Mouse (Mus musculus) natural killer cell, adult 2 months (primary cell): ENCODE measurements around the gene Vmn1r39.
"Not testable (repeated sequence)": the region's sequence is repeated elsewhere in the genome, so short reads cannot be mapped to it uniquely, and the experiment has no call there.

Experiments used
- DNase-seq, 2 experiments: peaks; one replicate each; pipeline ENCODE4 v3.0.0; 2022; ENCODE audit warnings: low spot score in 2 of 2

Gene Vmn1r39

DNA sequence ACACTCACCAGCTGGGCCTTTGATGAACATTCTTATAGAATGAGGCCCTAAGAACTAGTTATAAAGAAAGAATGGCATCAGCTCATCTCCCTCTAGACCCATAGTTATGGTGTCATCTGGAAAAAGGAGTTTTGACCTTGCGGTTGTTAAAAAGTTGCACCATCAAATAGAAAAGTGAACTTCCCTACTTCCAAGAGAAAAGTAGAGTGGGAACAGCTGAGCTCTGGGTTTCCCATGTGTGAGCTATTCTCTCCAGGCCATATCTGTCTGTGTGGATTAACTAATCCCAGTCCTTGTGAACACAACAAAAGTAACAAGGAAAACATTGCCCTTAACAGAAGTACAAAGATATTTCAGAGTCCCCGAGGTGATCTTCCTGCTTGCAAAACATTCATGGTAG, at the start of gene Vmn1r39:
TSS of gene Vmn1r39 (minus strand) at position 101 of the 400 bp plus-strand sequence.
- DNase-seq = no peak

DNA sequence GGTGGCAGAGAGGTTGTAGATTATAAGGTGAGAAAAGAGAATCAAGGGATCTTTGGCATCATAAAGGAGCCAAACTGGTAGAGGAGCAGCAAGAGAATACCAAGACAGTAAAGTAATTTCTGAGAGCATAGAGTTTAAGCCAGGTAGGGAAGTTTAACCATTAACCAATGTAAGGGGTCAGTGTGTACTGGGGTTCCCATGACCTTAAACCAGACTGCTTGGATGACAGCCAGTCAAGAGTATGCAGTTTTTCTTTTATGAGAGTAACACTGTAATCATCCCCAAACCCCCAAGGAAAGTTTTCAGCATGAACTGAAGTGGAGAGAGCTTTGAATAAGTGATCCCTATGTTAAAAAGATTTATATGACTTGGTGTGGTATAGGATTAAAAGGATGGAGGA, 49.0 kb upstream of the Vmn1r39 start:
- DNase-seq = no peak

GRCm38 (mm10) chr6:66858356-66858755, 47.9 kb upstream of the Vmn1r39 start:
- no peak for DNase-seq

DNA sequence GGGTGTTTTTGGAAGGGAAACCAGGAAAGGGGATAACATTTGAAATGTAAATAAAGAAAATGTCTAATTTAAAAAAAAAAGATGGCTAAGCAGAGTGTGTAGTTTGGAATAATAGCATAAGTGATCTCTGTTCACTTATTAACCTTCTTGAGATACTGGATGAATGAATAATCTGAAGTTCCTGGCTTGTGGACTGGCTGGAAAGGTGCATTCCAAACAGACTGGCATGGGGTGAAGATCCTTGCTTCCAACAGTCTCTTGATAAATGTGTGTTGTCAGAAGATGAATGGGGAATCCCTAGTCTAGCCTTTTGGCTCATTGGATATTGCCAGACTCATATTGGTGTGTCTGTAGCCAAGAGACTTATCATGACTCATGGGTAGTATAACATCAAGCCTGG, 45.8 kb upstream of the Vmn1r39 start:
- DNase-seq = no peak

DNA sequence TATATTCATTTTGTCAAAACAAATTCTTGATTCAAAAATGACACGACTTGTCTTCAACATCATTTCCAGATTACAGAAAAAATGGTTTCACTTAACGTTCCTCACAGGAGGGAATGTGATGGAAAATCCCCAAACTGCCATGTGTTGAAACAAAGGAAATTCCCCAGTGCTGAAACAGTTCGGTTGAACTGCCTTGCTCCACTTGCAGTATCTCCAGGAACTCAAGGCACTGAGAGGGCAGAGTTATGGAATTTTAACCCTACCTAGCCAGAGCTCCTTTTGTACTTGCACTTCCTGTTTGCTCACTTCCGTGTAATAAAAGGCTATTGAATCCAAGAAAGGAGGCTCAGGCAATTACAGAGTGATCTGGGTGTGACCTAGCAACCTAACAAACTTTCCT, 38.5 kb upstream of the Vmn1r39 start:
- no peak for DNase-seq

- not testable (repeated sequence) for DNase-seq
Measured at GRCm38 (mm10) chr6:66840631-66841030, 30.2 kb upstream of the Vmn1r39 start.

DNA sequence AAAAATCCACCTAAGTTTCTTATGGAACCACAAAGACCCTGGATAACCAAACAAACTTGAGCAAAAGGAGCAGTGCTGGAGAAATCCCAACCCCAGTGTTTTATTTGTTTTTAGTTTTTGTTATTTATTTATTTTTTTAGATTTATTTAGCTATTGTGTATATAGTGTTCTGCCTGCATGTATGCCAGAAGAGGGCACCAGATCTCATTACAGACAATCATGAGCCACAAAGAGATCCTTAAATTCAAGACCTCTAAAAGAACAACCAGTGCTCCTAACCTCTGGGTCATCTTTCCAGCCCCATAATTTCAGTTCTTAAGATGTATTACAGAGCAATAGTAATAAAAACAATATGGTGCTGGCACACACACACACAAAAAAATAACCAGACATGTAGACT, 26.5 kb upstream of the Vmn1r39 start:
- no peak for DNase-seq

DNA sequence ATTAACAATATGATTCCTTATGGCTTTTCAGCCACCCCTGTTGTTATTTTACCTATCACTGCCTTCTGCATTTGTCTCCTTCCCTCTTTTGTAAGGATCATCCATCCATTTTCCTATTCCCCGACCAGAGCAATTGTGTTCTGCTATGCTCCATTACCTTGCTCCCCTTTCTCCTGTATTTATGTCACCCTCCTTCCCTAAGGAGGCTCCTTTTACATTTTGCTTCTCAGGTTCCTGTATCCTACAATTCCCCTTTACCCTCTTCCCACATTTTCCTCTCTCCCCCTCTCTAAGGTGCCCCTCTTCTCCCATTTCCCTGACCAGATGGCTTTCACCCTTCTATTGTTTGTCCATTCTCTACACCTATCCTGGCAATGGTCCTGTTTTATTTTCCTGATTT, 4.1 kb downstream of the Vmn1r39 start:
- DNase-seq = no peak

DNA sequence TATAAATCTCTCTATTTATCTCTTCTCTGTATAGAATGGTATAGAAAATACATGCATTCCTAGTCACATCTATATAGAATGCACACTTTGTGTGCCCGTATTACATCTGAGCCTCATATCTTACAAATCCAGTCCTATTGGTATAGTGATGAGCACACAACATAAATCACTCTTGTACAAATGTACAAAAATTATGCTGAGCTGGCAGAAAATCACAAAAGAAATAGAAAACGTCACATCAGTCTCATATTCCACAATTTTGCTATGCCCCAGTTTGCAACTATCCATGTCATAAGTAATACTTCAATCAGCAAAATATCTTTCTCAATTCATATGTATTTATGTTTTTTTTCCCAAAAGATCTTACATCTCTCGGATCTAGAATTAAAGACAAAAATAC, 4.7 kb downstream of the Vmn1r39 start:
- no peak for DNase-seq

DNA sequence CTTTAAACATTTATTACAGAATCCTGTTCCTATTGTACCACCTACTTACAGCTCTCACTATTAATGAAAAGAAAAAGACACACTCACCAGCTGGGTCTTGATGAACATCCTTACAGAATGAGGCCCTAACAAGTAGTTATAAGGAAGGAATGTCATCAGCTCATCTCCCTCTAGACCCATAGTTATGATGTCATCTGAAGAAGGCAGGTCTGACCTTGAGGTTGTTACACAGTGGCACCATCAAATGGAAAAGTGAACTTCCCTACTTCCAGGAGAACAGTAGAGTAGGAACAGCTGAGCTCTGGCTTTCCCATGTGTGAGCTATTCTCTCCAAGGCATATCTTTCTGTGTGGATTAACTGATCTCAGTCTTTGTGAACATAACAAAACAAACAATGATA, 27.9 kb downstream of the Vmn1r39 start, which contains the start of gene Vmn1r38:
TSS of gene Vmn1r38 (minus strand) at position 101 of the 400 bp plus-strand sequence.
- not testable (repeated sequence) for DNase-seq
